ENCODE assay signal across 10 mouse cellular contexts in the genomic region with DNA sequence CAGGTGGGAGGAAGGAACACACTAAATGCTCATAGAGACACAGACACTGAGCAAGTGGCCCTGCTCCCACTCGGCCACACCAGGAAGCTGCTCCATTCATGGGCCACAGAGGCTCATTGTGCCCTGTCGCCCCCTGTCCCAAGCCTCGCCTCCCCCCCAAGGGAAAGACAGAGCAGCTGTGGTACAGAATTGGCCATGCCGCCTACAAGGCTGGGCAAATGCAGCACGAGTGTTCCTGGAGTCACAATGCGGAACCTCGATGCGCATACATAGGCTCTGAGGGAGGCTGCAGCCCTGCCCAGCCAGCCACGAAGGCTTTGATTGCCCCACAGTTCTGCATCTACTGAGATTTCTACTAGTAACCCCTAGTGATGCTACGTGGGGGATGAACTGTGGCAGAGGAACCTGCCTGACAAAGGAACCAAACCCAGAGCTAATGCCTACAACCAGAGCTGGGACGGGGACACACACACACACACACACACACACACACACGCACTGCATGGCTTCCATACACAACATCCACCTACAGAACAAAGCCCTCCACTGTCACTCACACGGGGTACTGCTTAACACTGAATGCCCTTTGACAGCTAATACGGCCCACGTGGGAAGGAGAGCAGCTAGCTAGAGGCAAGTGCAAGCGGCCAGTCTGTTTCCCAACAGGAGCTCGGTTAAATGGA. TPM values are rescaled to one million over a fixed set of nuclear protein-coding genes. Genes with fewer than 3 reads are reported as not detected.
DNase-seq lines count a peak whose midpoint lies in the region; ATAC-seq and TF ChIP-seq lines count a peak whose summit lies in the region.
"Had no signal": no experiment of that assay in that cellular context is flagged by ENCODE, and none has a peak within 500 bp of the region (broad histone marks: within the 10 kb centered on the region; RNA-seq: fewer than 3 reads in every experiment).

No protein-coding gene starts in this region.

- no peak for TF ChIP-seq CTCF in layer of hippocampus, adult 2 months (conservative IDR thresholded peaks at IDR 0.05)

- no peak overlapping the region for H3K4me2 ChIP-seq in forebrain, embryonic 11.5 days (ENCODE audit: low read depth, low read length, severe bottlenecking)
- H3K4me2 ChIP-seq in hindbrain, embryonic 15.5 days: no peak overlapping the region
- H3K4me2 ChIP-seq in neural tube, embryonic 15.5 days: no peak overlapping the region
- H3K4me2 ChIP-seq: lung, embryonic 14.5 days had no signal

- peaks cover 46% of the 10 kb centered on the region for H3K4me1 ChIP-seq in forebrain, embryonic 10.5 days
- peaks cover 3% of the 10 kb centered on the region; the same call in 1 of the 2 replicates for H3K4me1 ChIP-seq in forebrain, embryonic 11.5 days (replicated peaks; ENCODE audit: control insufficient read depth, insufficient read depth, low read length)
- H3K4me1 ChIP-seq in hindbrain, embryonic 15.5 days (replicated peaks): peaks cover 18% of the 10 kb centered on the region
- peaks cover 34% of the 10 kb centered on the region for H3K4me1 ChIP-seq in neural tube, embryonic 15.5 days

- WGBS in forebrain, embryonic 10.5 days: 69% methylated on average over 17 of the region's 17 CpGs
- WGBS in forebrain, embryonic 11.5 days: 70% methylated on average over 17 of the region's 17 CpGs
- 42% methylated on average over 17 of the region's 17 CpGs for WGBS in hindbrain, embryonic 15.5 days
- 52% methylated on average over 17 of the region's 17 CpGs for WGBS in neural tube, embryonic 15.5 days

- H3K36me3 ChIP-seq in forebrain, embryonic 10.5 days (replicated peaks): peaks cover 82% of the 10 kb centered on the region
- no peaks in the 10 kb centered on the region; the same call in none of the 2 replicates for H3K36me3 ChIP-seq in forebrain, embryonic 11.5 days (ENCODE audit: control insufficient read depth, insufficient read depth, low read length)
- H3K36me3 ChIP-seq in hindbrain, embryonic 15.5 days: peaks cover 15% of the 10 kb centered on the region; the same call in 1 of the 2 replicates
- peaks cover 18% of the 10 kb centered on the region; the same call in 1 of the 2 replicates for H3K36me3 ChIP-seq in neural tube, embryonic 15.5 days

- no peaks in the 10 kb centered on the region for H3K9me3 ChIP-seq in forebrain, embryonic 10.5 days
- no peaks in the 10 kb centered on the region for H3K9me3 ChIP-seq in forebrain, embryonic 11.5 days (ENCODE audit: control insufficient read depth, low read length)
- no peaks in the 10 kb centered on the region for H3K9me3 ChIP-seq in hindbrain, embryonic 15.5 days
- H3K9me3 ChIP-seq in neural tube, embryonic 15.5 days (replicated peaks): no peaks in the 10 kb centered on the region

- H3K27ac ChIP-seq in forebrain, embryonic 10.5 days: peak overlapping the region; percentile 65
- no peak overlapping the region for H3K27ac ChIP-seq in forebrain, embryonic 11.5 days (ENCODE audit: low read depth, low read length)
- H3K27ac ChIP-seq in layer of hippocampus, adult 2 months: peak overlapping the region; percentile 72; the same call in 1 of the 2 replicates
- peak overlapping the region; percentile 44; the same call in 1 of the 2 replicates for H3K27ac ChIP-seq in hindbrain, embryonic 15.5 days (replicated peaks)
- H3K27ac ChIP-seq in neural tube, embryonic 15.5 days (replicated peaks): no peak overlapping the region

- H3K9ac ChIP-seq in forebrain, embryonic 11.5 days (ENCODE audit: low read length): no peak overlapping the region
- H3K9ac ChIP-seq in hindbrain, embryonic 15.5 days: 0 out of 2 replicates have a peak overlapping the region, but pooled peaks have one; percentile 9
- H3K9ac ChIP-seq in neural tube, embryonic 15.5 days (replicated peaks): no peak overlapping the region
- H3K9ac ChIP-seq: lung, embryonic 14.5 days had no signal

- no peak for ATAC-seq in forebrain, embryonic 11.5 days (replicated peaks; ENCODE audit: low FRiP score)
- ATAC-seq in hindbrain, embryonic 15.5 days (ENCODE audit: low FRiP score, low read depth): peak; percentile 65
- ATAC-seq in neural tube, embryonic 15.5 days (ENCODE audit: low FRiP score): 0 out of 2 replicates have a peak, but pooled peaks have one; percentile 35

- DNase-seq in forebrain, embryonic 10.5 days (ENCODE audit: extremely low spot score, low spot score): no peak
- DNase-seq in forebrain, embryonic 11.5 days (ENCODE audit: low spot score): no peak
- DNase-seq in layer of hippocampus, adult 2 months (ENCODE audit: low spot score in 2 of 2): peak in 1 of 2 experiments; percentile 37
- no peak for DNase-seq in layer of hippocampus, postnatal 36 days
- DNase-seq in urinary bladder, postnatal 25 days (ENCODE audit: low spot score): no peak
- no peak for DNase-seq in thymus, postnatal 10 days (ENCODE audit: low spot score in 2 of 2)
- DNase-seq: cerebellum, adult 8-10 months; lung, embryonic 14.5 days had no signal

- no peaks in the 10 kb centered on the region for H3K27me3 ChIP-seq in forebrain, embryonic 10.5 days (ENCODE audit: poor library complexity, severe bottlenecking)
- no peaks in the 10 kb centered on the region for H3K27me3 ChIP-seq in forebrain, embryonic 11.5 days (ENCODE audit: control insufficient read depth, insufficient read depth, low read length)
- no peaks in the 10 kb centered on the region for H3K27me3 ChIP-seq in hindbrain, embryonic 15.5 days
- H3K27me3 ChIP-seq in neural tube, embryonic 15.5 days (replicated peaks): no peaks in the 10 kb centered on the region

- H3K4me3 ChIP-seq in forebrain, embryonic 10.5 days: no peak overlapping the region
- H3K4me3 ChIP-seq in forebrain, embryonic 11.5 days (ENCODE audit: low read depth, low read length): no peak overlapping the region
- H3K4me3 ChIP-seq in layer of hippocampus, adult 2 months: no peak overlapping the region
- no peak overlapping the region for H3K4me3 ChIP-seq in hindbrain, embryonic 15.5 days
- H3K4me3 ChIP-seq in neural tube, embryonic 15.5 days (replicated peaks): no peak overlapping the region

RNA-seq across cellular contexts. Expression of gene Myh9, which starts 31.4 kb away (rescaled TPM):
- polyA plus RNA-seq in forebrain, embryonic 10.5 days (2016; fragmentation: Nextera tagmentation; extraction: Ambion mirVana): 35.6 and 36.8 TPM in 2 replicates
- polyA plus RNA-seq in forebrain, embryonic 11.5 days (2014; fragmentation: Nextera tagmentation; extraction: Ambion mirVana): 32.0 and 37.4 TPM in 2 replicates
- total RNA-seq in layer of hippocampus, adult 2 months (2021): 10 to 100 TPM; 88.3 to 96.3 TPM
- 100 to 1,000 TPM in 1 of 2 experiments, 10 to 100 TPM in 1; 92.4 to 103 TPM for total RNA-seq in layer of hippocampus, postnatal 36 days (2021)
- 11.8 and 12.0 TPM in 2 replicates for polyA plus RNA-seq in hindbrain, embryonic 15.5 days (2015; fragmentation: Nextera tagmentation; extraction: Ambion mirVana)
- polyA plus RNA-seq in neural tube, embryonic 15.5 days (2015; fragmentation: Nextera tagmentation; extraction: Ambion mirVana): 9.6 and 17.7 TPM in 2 replicates

RNA-seq across cellular contexts. Expression of gene Apol8, which starts 53.8 kb away (rescaled TPM):
- 0.07 and 0.24 TPM in 2 replicates for polyA plus RNA-seq in forebrain, embryonic 10.5 days (2016; fragmentation: Nextera tagmentation; extraction: Ambion mirVana)
- 0.16 and 0.21 TPM in 2 replicates for polyA plus RNA-seq in forebrain, embryonic 11.5 days (2014; fragmentation: Nextera tagmentation; extraction: Ambion mirVana)
- 1 to 10 TPM; 5.7 to 7.4 TPM for total RNA-seq in layer of hippocampus, adult 2 months (2021)
- total RNA-seq in layer of hippocampus, postnatal 36 days (2021): 1 to 10 TPM; 4.0 to 6.7 TPM
- 0.22 and 0.25 TPM in 2 replicates for polyA plus RNA-seq in hindbrain, embryonic 15.5 days (2015; fragmentation: Nextera tagmentation; extraction: Ambion mirVana)
- polyA plus RNA-seq in neural tube, embryonic 15.5 days (2015; fragmentation: Nextera tagmentation; extraction: Ambion mirVana): 0.19 and 0.49 TPM in 2 replicates
- polyA plus RNA-seq: lung, embryonic 14.5 days had no signal

Comparison
In these comparisons a context has a peak if more than half of its experiments do, and no peak if none do; other contexts are left out.
1. H3K27ac ChIP-seq: peak in forebrain, embryonic 10.5 days (single experiment), layer of hippocampus, adult 2 months (single experiment) and hindbrain, embryonic 15.5 days (single experiment); none in forebrain, embryonic 11.5 days (single experiment) and neural tube, embryonic 15.5 days (single experiment).